Mouse (Mus musculus): ENCODE measurements around the gene Ptrh1. TPM values are rescaled to one million over a fixed set of nuclear protein-coding genes. Genes with fewer than 3 reads are reported as not detected.

Gene Ptrh1
- polyA plus RNA-seq, 1 experiment from 2014 or later, result 5.8 TPM

- Histone ChIP-seq H3K4me2 (replicated peaks; ENCODE audit: low read depth, low read length) (no peak overlapping the region), H3K4me1 (ENCODE audit: control insufficient read depth, insufficient read depth, low read length) (no peaks in the 10 kb centered on the region), H3K9me3 (ENCODE audit: control insufficient read depth, low read length) (no peaks in the 10 kb centered on the region), H3K9ac (ENCODE audit: low read depth, low read length) (no peak overlapping the region), H3K36me3 (ENCODE audit: control insufficient read depth, insufficient read depth, low read length) (peaks cover 10% of the 10 kb centered on the region; the same call in 1 of the 2 replicates), H3K27me3 (ENCODE audit: control insufficient read depth, insufficient read depth, low read length) (no peaks in the 10 kb centered on the region), H3K27ac (ENCODE audit: low read depth, low read length) (no peak overlapping the region), H3K4me3 (ENCODE audit: low read length) (no peak overlapping the region)
- ATAC-seq (ENCODE audit: low FRiP score, low TSS enrichment), result no peak
- 46% methylated on average over 10 of the region's 10 CpGs for WGBS
Observed at GRCm38 (mm10) chr2:32798251-32798962, 22.8 kb downstream of the Ptrh1 start.

GRCm38 (mm10) chr2:32808816-32809566 is 33.4 kb downstream of the Ptrh1 start:
- Histone ChIP-seq H3K36me3 (ENCODE audit: control insufficient read depth, insufficient read depth, low read length) (peaks cover 14% of the 10 kb centered on the region; the same call in 1 of the 2 replicates), H3K4me3 (ENCODE audit: low read length) (no peak overlapping the region), H3K9ac (ENCODE audit: low read depth, low read length) (no peak overlapping the region), H3K9me3 (ENCODE audit: control insufficient read depth, low read length) (no peaks in the 10 kb centered on the region), H3K4me1 (ENCODE audit: control insufficient read depth, insufficient read depth, low read length) (no peaks in the 10 kb centered on the region), H3K27ac (ENCODE audit: low read depth, low read length) (no peak overlapping the region), H3K4me2 (replicated peaks; ENCODE audit: low read depth, low read length) (no peak overlapping the region), H3K27me3 (ENCODE audit: control insufficient read depth, insufficient read depth, low read length) (no peaks in the 10 kb centered on the region)
- 0 out of 2 replicates have a peak, but pooled peaks have one; percentile 12 for ATAC-seq (ENCODE audit: low FRiP score, low TSS enrichment)
- 89% methylated on average over 14 of the region's 14 CpGs for WGBS

GRCm38 (mm10) chr2:32811959-32812358 is 36.4 kb downstream of the Ptrh1 start:
- no peak for ATAC-seq (ENCODE audit: low FRiP score, low TSS enrichment)
- Histone ChIP-seq H3K9me3 (ENCODE audit: control insufficient read depth, low read length) (no peaks in the 10 kb centered on the region), H3K27ac (ENCODE audit: low read depth, low read length) (no peak overlapping the region), H3K9ac (ENCODE audit: low read depth, low read length) (no peak overlapping the region), H3K4me2 (replicated peaks; ENCODE audit: low read depth, low read length) (no peak overlapping the region), H3K4me3 (ENCODE audit: low read length) (no peak overlapping the region), H3K27me3 (ENCODE audit: control insufficient read depth, insufficient read depth, low read length) (no peaks in the 10 kb centered on the region), H3K36me3 (ENCODE audit: control insufficient read depth, insufficient read depth, low read length) (peaks cover 7% of the 10 kb centered on the region; the same call in 1 of the 2 replicates), H3K4me1 (ENCODE audit: control insufficient read depth, insufficient read depth, low read length) (no peaks in the 10 kb centered on the region)
- WGBS, result 76% methylated on average over 8 of the region's 8 CpGs

- ATAC-seq (ENCODE audit: low FRiP score, low TSS enrichment), result no peak
- Histone ChIP-seq H3K9me3 (ENCODE audit: control insufficient read depth, low read length) (no peaks in the 10 kb centered on the region), H3K27me3 (ENCODE audit: control insufficient read depth, insufficient read depth, low read length) (no peaks in the 10 kb centered on the region), H3K27ac (ENCODE audit: low read depth, low read length) (no peak overlapping the region), H3K36me3 (ENCODE audit: control insufficient read depth, insufficient read depth, low read length) (peaks cover 9% of the 10 kb centered on the region; the same call in 1 of the 2 replicates), H3K4me3 (ENCODE audit: low read length) (no peak overlapping the region), H3K4me2 (replicated peaks; ENCODE audit: low read depth, low read length) (no peak overlapping the region), H3K9ac (ENCODE audit: low read depth, low read length) (no peak overlapping the region), H3K4me1 (ENCODE audit: control insufficient read depth, insufficient read depth, low read length) (no peaks in the 10 kb centered on the region)
- WGBS, result 95% methylated on average over 2 of the region's 2 CpGs
Observed at GRCm38 (mm10) chr2:32816497-32816896, 40.9 kb downstream of the Ptrh1 start.

GRCm38 (mm10) chr2:32816946-32817581 is 41.5 kb downstream of the Ptrh1 start:
- H3K36me3 ChIP-seq (ENCODE audit: control insufficient read depth, insufficient read depth, low read length), result peaks cover 9% of the 10 kb centered on the region; the same call in 1 of the 2 replicates
- H3K4me3 ChIP-seq (ENCODE audit: low read length), result no peak overlapping the region
- H3K27me3 ChIP-seq (ENCODE audit: control insufficient read depth, insufficient read depth, low read length), result no peaks in the 10 kb centered on the region
- no peak overlapping the region for H3K27ac ChIP-seq (ENCODE audit: low read depth, low read length)
- no peaks in the 10 kb centered on the region for H3K4me1 ChIP-seq (ENCODE audit: control insufficient read depth, insufficient read depth, low read length)
- H3K4me2 ChIP-seq (replicated peaks; ENCODE audit: low read depth, low read length), result no peak overlapping the region
- no peak overlapping the region for H3K9ac ChIP-seq (ENCODE audit: low read depth, low read length)
- ATAC-seq (ENCODE audit: low FRiP score, low TSS enrichment), result no peak
- 64% methylated on average over 17 of the region's 17 CpGs for WGBS
- H3K9me3 ChIP-seq (ENCODE audit: control insufficient read depth, low read length), result no peaks in the 10 kb centered on the region

- Histone ChIP-seq H3K27ac (ENCODE audit: low read depth, low read length) (no peak overlapping the region), H3K4me3 (ENCODE audit: low read length) (no peak overlapping the region), H3K27me3 (ENCODE audit: control insufficient read depth, insufficient read depth, low read length) (no peaks in the 10 kb centered on the region), H3K4me2 (replicated peaks; ENCODE audit: low read depth, low read length) (no peak overlapping the region), H3K9me3 (ENCODE audit: control insufficient read depth, low read length) (no peaks in the 10 kb centered on the region), H3K36me3 (ENCODE audit: control insufficient read depth, insufficient read depth, low read length) (peaks cover 9% of the 10 kb centered on the region; the same call in 1 of the 2 replicates), H3K9ac (ENCODE audit: low read depth, low read length) (no peak overlapping the region), H3K4me1 (ENCODE audit: control insufficient read depth, insufficient read depth, low read length) (no peaks in the 10 kb centered on the region)
- ATAC-seq (ENCODE audit: low FRiP score, low TSS enrichment), result no peak
- WGBS, result 78% methylated on average over 7 of the region's 7 CpGs
Observed at GRCm38 (mm10) chr2:32817589-32817988, 42.0 kb downstream of the Ptrh1 start.

GRCm38 (mm10) chr2:32818208-32818607 is 42.6 kb downstream of the Ptrh1 start:
- no peak for ATAC-seq (ENCODE audit: low FRiP score, low TSS enrichment)
- H3K4me1 ChIP-seq (ENCODE audit: control insufficient read depth, insufficient read depth, low read length), result no peaks in the 10 kb centered on the region; the same call in 1 of the 2 replicates
- H3K9me3 ChIP-seq (ENCODE audit: control insufficient read depth, low read length), result no peaks in the 10 kb centered on the region
- no peak overlapping the region for H3K27ac ChIP-seq (ENCODE audit: low read depth, low read length)
- 92% methylated on average over 5 of the region's 5 CpGs for WGBS
- H3K4me2 ChIP-seq (replicated peaks; ENCODE audit: low read depth, low read length), result no peak overlapping the region
- peaks cover 8% of the 10 kb centered on the region; the same call in 1 of the 2 replicates for H3K36me3 ChIP-seq (ENCODE audit: control insufficient read depth, insufficient read depth, low read length)
- H3K4me3 ChIP-seq (ENCODE audit: low read length), result no peak overlapping the region
- no peaks in the 10 kb centered on the region for H3K27me3 ChIP-seq (ENCODE audit: control insufficient read depth, insufficient read depth, low read length)
- H3K9ac ChIP-seq (ENCODE audit: low read depth, low read length), result no peak overlapping the region

- Histone ChIP-seq H3K4me3 (ENCODE audit: low read length) (no peak overlapping the region), H3K4me2 (replicated peaks; ENCODE audit: low read depth, low read length) (no peak overlapping the region), H3K9ac (ENCODE audit: low read depth, low read length) (no peak overlapping the region), H3K9me3 (ENCODE audit: control insufficient read depth, low read length) (no peaks in the 10 kb centered on the region), H3K36me3 (ENCODE audit: control insufficient read depth, insufficient read depth, low read length) (peaks cover 6% of the 10 kb centered on the region; the same call in 1 of the 2 replicates), H3K27me3 (ENCODE audit: control insufficient read depth, insufficient read depth, low read length) (no peaks in the 10 kb centered on the region), H3K4me1 (ENCODE audit: control insufficient read depth, insufficient read depth, low read length) (peaks cover 8% of the 10 kb centered on the region; the same call in 1 of the 2 replicates), H3K27ac (ENCODE audit: low read depth, low read length) (no peak overlapping the region)
- no peak for ATAC-seq (ENCODE audit: low FRiP score, low TSS enrichment)
- 78% methylated on average over 11 of the region's 11 CpGs for WGBS
Observed at GRCm38 (mm10) chr2:32821041-32821802, 45.6 kb downstream of the Ptrh1 start.
